Mouse (Mus musculus) kidney, postnatal 14 days (tissue): ENCODE measurements around the gene Tspan18.

Experiments used
- DNase-seq: peaks from one replicate; pipeline ENCODE4 v3.0.0; 2022; ENCODE audit warnings: mixed read lengths

The Tspan18 gene

GRCm38 (mm10) chr2:93257634-93258033 is 76.7 kb downstream of the Tspan18 start:
- DNase-seq = no peak

DNA sequence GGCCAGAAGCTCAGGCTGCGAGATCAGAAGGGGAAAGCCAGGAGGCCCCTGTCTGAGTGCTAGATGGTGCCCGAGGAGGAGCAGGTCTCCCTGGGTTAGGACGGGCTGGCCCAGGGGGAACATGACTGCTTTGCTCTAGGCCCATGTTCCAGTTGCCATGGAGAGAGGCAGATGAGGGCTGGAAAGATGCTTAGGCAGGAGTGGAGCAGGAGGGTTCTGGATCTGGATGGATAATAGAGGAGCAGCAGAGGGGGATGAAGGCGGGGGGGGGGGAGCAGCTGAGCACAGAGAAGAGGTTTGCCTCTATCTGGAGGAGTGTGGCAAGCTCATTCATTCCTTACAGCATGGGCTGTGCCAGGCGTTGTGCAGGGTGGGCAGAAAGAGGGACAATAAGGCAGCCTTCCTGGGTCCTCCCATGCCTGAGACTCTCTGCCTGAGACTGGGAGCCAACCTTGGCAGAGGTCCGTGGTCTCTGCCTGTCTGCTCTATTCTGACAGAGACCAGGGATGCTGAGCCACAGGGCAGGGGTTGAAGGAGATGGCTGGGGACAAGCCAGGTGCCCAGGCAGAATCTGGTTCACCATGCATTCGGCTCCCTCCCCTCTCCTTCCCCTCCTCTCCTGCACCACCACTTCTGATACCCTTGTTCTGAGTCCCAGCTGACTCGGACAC is 77.4 kb downstream of the Tspan18 start:
- DNase-seq = no peak

DNA sequence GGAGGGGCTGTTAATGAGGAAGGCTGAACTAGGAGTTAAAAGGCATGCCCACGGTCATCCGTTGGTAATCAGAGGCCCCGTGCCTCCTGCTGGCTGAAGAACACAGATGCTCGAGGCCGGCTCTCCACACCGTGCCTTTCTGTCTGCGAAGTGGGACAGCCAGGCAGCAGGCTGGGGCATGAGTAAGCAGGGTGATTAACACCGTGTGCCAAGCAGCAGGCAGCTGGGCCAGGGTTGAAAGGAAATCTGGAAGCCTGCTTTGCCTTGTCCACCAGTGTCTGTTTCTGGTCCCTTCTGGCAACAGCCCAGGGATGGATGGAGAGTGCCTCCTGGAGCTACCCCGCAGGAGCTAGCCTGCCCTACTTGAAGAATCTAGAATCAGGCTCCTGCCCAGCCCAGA is 81.9 kb downstream of the Tspan18 start:
- no peak for DNase-seq

GRCm38 (mm10) chr2:93250611-93251010 is 83.7 kb downstream of the Tspan18 start:
- no peak for DNase-seq

DNA sequence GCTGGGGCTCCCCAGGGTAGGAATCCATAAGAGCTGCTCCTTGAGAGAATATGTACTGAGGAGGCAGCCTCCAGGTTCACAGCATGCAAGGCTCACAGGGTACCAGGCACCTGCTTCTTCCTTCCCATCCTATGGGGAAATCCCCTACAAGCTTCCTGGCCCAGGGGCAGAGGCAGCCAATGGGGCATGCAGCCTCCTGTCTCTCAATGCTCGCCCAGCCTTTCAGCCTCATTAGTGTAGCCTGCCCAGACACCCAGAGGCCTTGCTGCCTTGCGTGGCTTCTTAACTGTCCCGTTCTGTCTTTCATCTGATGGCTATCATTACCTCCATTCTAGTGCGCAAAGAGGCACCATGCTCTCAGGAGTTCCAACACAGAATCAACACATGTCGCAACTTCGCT is 85.2 kb downstream of the Tspan18 start:
- DNase-seq = no peak

DNA sequence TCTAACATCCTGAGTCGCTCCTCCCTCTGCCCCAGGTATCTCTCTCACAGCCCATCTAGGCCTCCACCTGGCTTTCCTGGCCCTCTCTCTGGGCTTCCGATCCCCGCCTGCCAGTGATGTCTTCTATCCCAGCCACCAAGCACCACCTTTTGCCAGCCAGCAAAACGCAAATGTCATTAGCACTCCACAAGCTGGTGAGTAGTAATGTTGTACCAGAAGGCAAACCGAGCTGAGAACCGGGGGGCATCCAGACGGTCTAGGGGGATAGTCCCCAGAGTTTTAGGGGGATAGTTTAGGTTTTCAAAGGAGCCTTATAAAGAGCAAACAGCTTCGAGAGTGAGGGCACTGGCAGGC is 90.2 kb downstream of the Tspan18 start:
- DNase-seq = no peak

- DNase-seq = no peak
Observed at GRCm38 (mm10) chr2:93243439-93244089, 90.7 kb downstream of the Tspan18 start.

GRCm38 (mm10) chr2:93242166-93242565 is 92.1 kb downstream of the Tspan18 start:
- DNase-seq = no peak

- DNase-seq = no peak
Observed at GRCm38 (mm10) chr2:93238864-93239263, 95.4 kb downstream of the Tspan18 start.

DNA sequence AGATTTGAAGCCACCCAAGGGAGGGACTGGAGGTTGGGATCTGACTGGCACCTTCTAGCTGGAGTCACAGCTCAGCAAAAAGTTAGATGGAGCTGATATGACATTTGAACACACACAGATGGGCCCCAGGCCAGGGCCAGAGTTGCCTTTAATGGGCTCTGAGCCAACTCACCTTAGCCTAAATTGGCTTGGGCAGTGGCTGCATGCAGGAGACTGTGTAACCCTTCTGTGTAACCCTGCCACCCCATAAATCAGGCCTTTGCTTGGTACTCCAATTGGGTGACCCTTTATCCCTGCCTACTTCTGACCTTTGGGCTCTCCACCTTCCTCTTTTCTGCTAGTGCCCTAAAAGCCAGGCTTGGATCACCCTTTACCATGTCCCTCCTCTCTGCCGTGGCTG is 97.2 kb downstream of the Tspan18 start:
- DNase-seq = peak; percentile 70

DNA sequence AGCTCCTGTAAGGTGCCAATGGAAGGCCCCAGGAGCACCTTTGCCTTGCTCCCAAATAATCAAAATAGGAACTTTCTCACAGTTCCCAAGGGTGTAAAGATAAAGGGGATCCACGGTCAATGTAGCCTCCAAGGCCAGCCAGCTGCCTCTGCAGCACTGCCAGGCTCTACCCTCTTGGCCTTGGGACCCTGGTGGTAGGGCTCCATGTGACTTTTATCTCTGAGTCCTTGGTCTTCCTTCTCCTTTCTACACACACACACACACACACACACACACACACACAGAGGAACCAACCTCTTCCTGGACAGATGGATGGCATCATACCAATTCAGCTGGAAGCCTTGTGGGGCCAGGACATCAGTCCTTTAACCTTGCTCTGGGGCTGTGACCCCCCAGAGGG is 102.2 kb downstream of the Tspan18 start:
- no peak for DNase-seq

DNA sequence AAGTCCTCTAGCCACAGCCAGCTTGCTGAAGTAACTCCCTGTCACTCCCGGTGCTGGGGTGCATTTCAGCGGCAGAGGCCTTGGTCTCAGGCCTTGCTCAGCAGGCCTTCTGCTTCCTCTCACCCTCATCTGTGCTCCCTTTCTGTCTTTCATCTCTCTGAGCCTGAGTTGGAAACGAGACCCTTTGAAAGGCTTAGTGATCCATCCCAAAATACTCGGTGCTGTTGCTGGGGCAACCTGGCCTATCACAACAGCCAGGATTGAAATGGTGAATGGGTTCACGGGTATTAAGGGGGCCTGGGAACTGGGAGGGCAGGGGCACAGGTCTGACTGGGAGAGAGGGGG is 105.9 kb downstream of the Tspan18 start:
- no peak for DNase-seq

DNA sequence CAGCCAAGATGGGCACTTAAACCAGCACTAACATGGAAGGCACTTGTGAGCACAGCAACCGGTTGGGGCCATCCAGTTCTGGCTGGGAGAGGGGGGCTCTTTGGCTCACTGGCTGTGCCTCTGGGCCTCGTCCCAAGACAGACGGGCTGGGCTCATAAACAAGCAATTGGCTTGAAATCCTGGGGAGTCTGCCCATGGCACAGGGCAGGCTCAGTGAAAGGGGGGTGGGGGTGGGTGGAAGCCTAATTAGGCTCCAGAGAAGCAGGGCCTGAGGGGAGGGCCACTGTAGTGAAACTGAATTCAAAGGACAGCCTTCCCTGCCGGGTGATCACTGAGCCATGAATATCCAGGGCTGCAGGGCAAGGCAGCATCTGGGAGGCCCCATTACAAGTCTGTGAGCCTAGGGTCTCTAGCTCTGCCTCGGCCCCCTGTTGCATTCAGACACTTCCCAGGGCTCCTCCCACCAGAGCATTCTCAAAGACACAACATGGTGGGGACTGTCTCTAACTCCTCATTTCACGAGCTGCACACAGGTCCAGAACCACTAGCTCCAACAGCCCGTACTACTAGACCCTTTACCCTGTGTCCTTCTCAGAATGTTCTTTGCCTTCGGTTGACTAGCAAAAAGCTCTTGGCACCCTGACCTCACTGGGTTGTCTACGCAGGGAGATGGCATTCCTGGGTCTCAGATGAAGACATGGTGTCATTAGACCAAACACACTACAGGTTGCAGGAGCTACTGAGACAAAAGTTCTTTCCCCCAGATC is 106.4 kb downstream of the Tspan18 start:
- peak; percentile 34 for DNase-seq

DNA sequence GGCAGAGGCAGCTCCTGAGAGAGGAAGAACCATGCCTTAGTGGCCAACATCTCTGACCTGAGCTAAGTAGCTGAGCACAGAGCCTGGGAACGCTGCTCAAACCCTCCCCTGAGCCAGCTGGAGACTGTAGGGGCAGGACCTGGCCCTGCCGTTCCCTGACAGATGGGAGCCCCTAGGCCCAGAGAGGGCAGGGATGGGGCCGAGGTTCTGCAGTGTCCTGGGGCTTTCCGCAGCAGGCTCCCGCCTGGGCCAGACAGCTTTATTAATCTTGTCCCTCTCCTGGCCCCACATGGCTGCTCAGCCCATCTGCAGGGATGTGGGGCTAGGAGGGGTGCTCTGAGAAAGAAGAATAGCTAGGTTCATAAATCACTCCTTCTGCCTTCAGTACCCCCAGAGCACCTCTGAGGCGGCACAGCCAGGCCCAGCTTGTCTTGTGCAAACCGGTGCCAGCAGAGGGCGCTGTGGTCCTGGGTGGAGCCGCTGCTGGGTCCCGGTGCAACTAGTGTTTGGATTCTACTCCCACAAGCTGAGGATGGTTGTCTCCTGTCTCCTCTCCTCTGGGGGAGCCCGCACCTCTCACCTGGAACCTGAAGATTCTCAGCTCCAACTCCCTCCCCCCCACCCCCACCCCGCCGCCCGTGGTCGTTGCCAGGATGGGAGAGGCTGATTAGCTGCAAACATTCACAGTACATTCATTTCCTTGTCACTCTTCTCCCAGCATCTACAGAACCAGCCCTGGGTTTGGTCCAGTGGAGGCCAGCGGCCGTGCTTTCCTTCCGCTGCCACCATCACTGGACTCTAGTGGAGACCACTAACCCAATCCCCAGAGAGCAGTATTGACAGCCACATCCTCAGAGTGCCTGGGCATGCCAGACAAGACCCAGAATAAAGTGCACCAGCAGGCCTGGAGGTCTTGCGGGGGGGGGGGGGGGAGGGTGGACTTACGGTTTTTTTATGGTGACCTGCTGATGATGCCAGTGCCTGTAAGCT is 107.4 kb downstream of the Tspan18 start:
- peak; percentile 88 for DNase-seq

DNA sequence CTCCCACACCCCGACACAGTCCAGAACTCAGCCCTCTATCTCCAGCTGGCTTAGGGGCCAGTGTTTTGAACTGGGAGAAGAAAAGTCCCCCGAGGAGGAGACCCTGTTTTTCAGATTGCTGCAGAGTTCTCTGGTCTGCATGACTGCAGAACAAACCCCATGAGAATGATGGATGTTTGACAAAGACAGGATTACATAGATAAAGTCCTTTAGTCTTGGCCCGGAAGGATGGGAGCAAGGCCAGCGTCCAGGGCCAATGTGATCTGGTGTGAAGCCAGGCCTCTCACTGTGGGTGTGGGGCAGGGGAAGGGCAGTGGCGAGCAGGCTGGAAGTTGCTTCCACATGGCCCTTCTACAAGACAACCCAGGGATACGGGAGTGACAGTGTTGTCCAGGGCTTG is 110.8 kb downstream of the Tspan18 start:
- no peak for DNase-seq

DNA sequence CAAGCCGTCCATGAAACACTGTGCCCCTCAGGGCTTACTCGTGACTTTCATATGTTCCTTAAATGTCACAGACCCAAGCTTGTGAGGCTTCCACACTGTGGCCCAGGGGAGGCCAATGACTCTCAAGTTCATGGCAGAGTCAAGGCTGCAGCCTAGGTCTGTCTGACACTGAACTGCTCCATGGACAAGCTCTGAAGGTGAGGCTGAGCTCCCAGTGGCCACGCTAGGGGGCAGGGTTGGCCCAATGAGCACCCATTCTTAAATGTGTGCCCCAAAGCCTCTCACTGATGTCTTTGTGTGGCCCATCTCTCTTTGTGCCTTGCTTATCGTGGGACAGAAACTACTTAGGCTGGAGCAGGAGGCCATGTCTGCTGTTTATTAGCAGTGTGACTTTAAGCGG is 113.9 kb downstream of the Tspan18 start:
- DNase-seq = no peak

DNA sequence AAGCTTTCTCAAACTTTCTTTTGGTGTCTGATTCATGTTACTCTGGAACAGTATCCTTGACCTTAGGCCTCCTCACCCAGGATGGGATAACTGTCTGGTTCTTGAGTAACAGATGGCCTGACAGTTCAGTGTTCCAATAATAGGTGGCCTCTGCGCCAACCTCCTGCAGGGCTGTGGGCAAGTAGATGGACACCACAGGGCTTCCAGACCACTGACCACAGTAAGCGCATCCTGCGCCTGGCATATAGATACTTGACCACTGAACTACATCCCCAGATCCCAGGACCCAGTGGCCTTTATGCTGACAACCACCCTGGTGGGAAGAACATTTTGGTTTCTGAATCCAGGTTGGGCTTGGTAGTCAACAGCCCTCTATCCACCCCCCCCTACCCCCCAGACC is 114.7 kb downstream of the Tspan18 start:
- no peak for DNase-seq

DNA sequence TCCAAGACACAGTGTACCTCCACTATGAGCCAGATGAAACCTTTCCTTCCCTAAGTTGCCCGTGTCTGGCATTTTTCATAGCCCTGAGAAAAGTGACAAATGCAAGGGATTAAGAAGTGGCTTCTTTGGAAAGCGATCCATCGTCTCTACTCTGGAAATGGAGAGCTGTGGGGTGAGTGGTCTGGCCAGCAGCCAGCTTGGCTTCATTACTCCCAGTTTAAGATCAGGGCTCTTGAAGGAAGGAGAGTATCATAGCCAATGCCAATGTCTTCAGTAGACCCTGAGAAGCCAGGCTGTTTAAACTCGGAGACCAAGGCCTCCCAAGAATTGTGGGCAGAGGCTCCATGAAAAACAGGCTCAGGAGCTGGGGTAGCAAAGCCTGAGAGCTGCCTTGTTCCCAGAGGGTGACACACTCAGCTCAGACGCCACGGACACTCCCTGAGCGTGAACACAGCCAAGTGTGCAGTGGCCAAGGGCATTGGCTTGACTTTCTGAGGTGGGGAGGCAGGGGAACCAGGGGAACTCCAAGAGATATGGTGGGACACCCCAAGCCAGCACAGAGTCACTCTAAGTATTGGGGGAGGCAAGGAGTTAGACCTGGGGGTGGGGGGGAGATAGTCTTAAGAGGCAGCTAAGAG is 115.8 kb downstream of the Tspan18 start:
- DNase-seq = no peak

- peak; percentile 90 for DNase-seq
Observed at GRCm38 (mm10) chr2:93217015-93217414, 117.3 kb downstream of the Tspan18 start.

GRCm38 (mm10) chr2:93215790-93216189 is 118.5 kb downstream of the Tspan18 start:
- no peak for DNase-seq

- DNase-seq = peak; percentile 55
Observed at GRCm38 (mm10) chr2:93214192-93214591, 120.1 kb downstream of the Tspan18 start.

- DNase-seq = no peak
Observed at GRCm38 (mm10) chr2:93212865-93213264, 121.4 kb downstream of the Tspan18 start.

- DNase-seq = no peak
Observed at GRCm38 (mm10) chr2:93212386-93212785, 121.9 kb downstream of the Tspan18 start.
